Mouse (Mus musculus): ENCODE measurements around the gene Btnl10.
"Not testable (repeated sequence)": the region's sequence is repeated elsewhere in the genome, so short reads cannot be mapped to it uniquely, and the experiment has no call there.

The Btnl10 gene

GRCm38 (mm10) chr11:58929641-58930040 is 11.9 kb downstream of the Btnl10 start:
- no peak for ATAC-seq (ENCODE audit: insufficient number of reproducible peaks, low FRiP score, low TSS enrichment)

GRCm38 (mm10) chr11:58930254-58930653 is 12.5 kb downstream of the Btnl10 start:
- ATAC-seq (ENCODE audit: insufficient number of reproducible peaks, low FRiP score, low TSS enrichment): no peak

GRCm38 (mm10) chr11:58931576-58931975 is 13.9 kb downstream of the Btnl10 start:
- ATAC-seq (ENCODE audit: insufficient number of reproducible peaks, low FRiP score, low TSS enrichment): 0 out of 2 replicates have a peak, but pooled peaks have one; percentile 12

GRCm38 (mm10) chr11:58937909-58938308 is 20.2 kb downstream of the Btnl10 start:
- no peak for ATAC-seq (ENCODE audit: insufficient number of reproducible peaks, low FRiP score, low TSS enrichment)

GRCm38 (mm10) chr11:58938322-58939087 is 20.8 kb downstream of the Btnl10 start, which contains the start of gene Rnf187:
TSS of gene Rnf187 (minus strand) at chr11:58938916.
- ATAC-seq (ENCODE audit: insufficient number of reproducible peaks, low FRiP score, low TSS enrichment): peak; percentile 91

- ATAC-seq (ENCODE audit: insufficient number of reproducible peaks, low FRiP score, low TSS enrichment): no peak
These were observed 21.4 kb downstream of the Btnl10 start for GRCm38 (mm10) chr11:58939088-58939439.

- ATAC-seq (ENCODE audit: insufficient number of reproducible peaks, low FRiP score, low TSS enrichment): no peak
These were observed 26.4 kb downstream of the Btnl10 start for GRCm38 (mm10) chr11:58944136-58944535.

GRCm38 (mm10) chr11:58947306-58947705 is 29.6 kb downstream of the Btnl10 start:
- ATAC-seq (ENCODE audit: insufficient number of reproducible peaks, low FRiP score, low TSS enrichment): no peak

GRCm38 (mm10) chr11:58947798-58948528 is 30.3 kb downstream of the Btnl10 start:
- ATAC-seq (ENCODE audit: insufficient number of reproducible peaks, low FRiP score, low TSS enrichment): 0 out of 2 replicates have a peak, but pooled peaks have one; percentile 39

GRCm38 (mm10) chr11:58948542-58949479 is 31.1 kb downstream of the Btnl10 start, which contains the start of gene Hist3h2ba:
TSS of gene Hist3h2ba (plus strand) at chr11:58948920.
- peak; percentile 91 for ATAC-seq (ENCODE audit: insufficient number of reproducible peaks, low FRiP score, low TSS enrichment)

- ATAC-seq (ENCODE audit: insufficient number of reproducible peaks, low FRiP score, low TSS enrichment): no peak
These were observed 32.0 kb downstream of the Btnl10 start for GRCm38 (mm10) chr11:58949480-58950431.

- ATAC-seq (ENCODE audit: insufficient number of reproducible peaks, low FRiP score, low TSS enrichment): no peak
These were observed 33.5 kb downstream of the Btnl10 start for GRCm38 (mm10) chr11:58951210-58951609.

- ATAC-seq (ENCODE audit: insufficient number of reproducible peaks, low FRiP score, low TSS enrichment): no peak
These were observed 35.9 kb downstream of the Btnl10 start for GRCm38 (mm10) chr11:58953351-58954169.

- not testable (repeated sequence) for ATAC-seq (ENCODE audit: insufficient number of reproducible peaks, low FRiP score, low TSS enrichment)
These were observed 36.4 kb downstream of the Btnl10 start for GRCm38 (mm10) chr11:58954170-58954419.

- peak; percentile 84 for ATAC-seq (ENCODE audit: insufficient number of reproducible peaks, low FRiP score, low TSS enrichment)
These were observed 36.9 kb downstream of the Btnl10 start, which contains the start of the genes Hist3h2a and Trim17 for GRCm38 (mm10) chr11:58954420-58955142. TSS of gene Hist3h2a (plus strand) at chr11:58954685. TSS of gene Trim17 (plus strand) at chr11:58954685.

- ATAC-seq (ENCODE audit: insufficient number of reproducible peaks, low FRiP score, low TSS enrichment): peak; percentile 12; the same call in 1 of the 2 replicates
These were observed 37.6 kb downstream of the Btnl10 start for GRCm38 (mm10) chr11:58955143-58955867.

GRCm38 (mm10) chr11:58955868-58956257 is 38.2 kb downstream of the Btnl10 start:
- ATAC-seq (ENCODE audit: insufficient number of reproducible peaks, low FRiP score, low TSS enrichment): no peak

Measured in cerebellum, adult (tissue).